Mouse (Mus musculus) myocyte (in vitro differentiated cells): ENCODE data around the gene Acsbg1. TPM values are rescaled to one million over a fixed set of nuclear protein-coding genes. Genes with fewer than 3 reads are reported as not detected.

Experiments used
- H3K27me3 ChIP-seq: one replicate; pipeline ENCODE4 v1.6.1; 2011; ENCODE audit not compliant: control insufficient read depth, insufficient read depth, insufficient read length
- H3K36me3 ChIP-seq: one replicate; pipeline ENCODE4 v1.6.1; 2011; ENCODE audit not compliant: control insufficient read depth, insufficient read depth
- H3K4me2 ChIP-seq: one replicate; pipeline ENCODE4 v1.6.1; 2011; ENCODE audit warnings: low read depth, control low read depth
- H3K4me3 ChIP-seq: one replicate; pipeline ENCODE4 v1.5.1; 2011; ENCODE audit warnings: mild to moderate bottlenecking, control low read depth, moderate library complexity
- H3K79me2 ChIP-seq: one replicate; pipeline ENCODE4 v1.6.1; 2011; ENCODE audit not compliant: control insufficient read depth, insufficient read depth
- H3ac ChIP-seq: one replicate; pipeline ENCODE4 v1.6.1; 2011; ENCODE audit not compliant: control insufficient read depth, insufficient read length
- CEBPB ChIP-seq: IDR thresholded peaks from 2 replicates; pipeline ENCODE4 v1.6.1; 2011; ENCODE audit warnings: mild to moderate bottlenecking, moderate library complexity; ENCODE audit not compliant: poor library complexity, insufficient read depth, severe bottlenecking
- E2F4 ChIP-seq: IDR thresholded peaks from one replicate; pipeline ENCODE4 v1.6.1; 2011; ENCODE audit warnings: mild to moderate bottlenecking, control low read depth, moderate library complexity; ENCODE audit not compliant: insufficient read depth
- MAX ChIP-seq: IDR thresholded peaks from one replicate; pipeline ENCODE4 v1.6.1; 2011; ENCODE audit warnings: low read depth, mild to moderate bottlenecking, control low read depth
- MYOD1 ChIP-seq, 3 experiments: IDR thresholded peaks; one replicate each; pipeline ENCODE4 v1.6.1; 2011; ENCODE audit warnings: control low read depth in 2 of 3, low read depth in 2 of 3, mild to moderate bottlenecking in 2 of 3, moderate library complexity in 1 of 3; ENCODE audit not compliant: insufficient read length in 2 of 3, control insufficient read depth in 1 of 3
- MYOG ChIP-seq, 3 experiments: IDR thresholded peaks; one replicate each; pipeline ENCODE4 v1.6.1; 2011; ENCODE audit warnings: control low read depth in 2 of 3, low read depth in 2 of 3, mild to moderate bottlenecking in 2 of 3; ENCODE audit not compliant: insufficient read length in 2 of 3, control insufficient read depth in 1 of 3, insufficient read depth in 1 of 3
- POLR2A ChIP-seq: IDR thresholded peaks from one replicate; pipeline ENCODE4 v1.6.1; 2011; ENCODE audit warnings: low read depth, mild to moderate bottlenecking, control low read depth, moderate library complexity; ENCODE audit not compliant: insufficient read length
- POLR2AphosphoS2 ChIP-seq: IDR thresholded peaks from one replicate; pipeline ENCODE4 v1.6.1; 2011; ENCODE audit warnings: low read depth, control low read depth; ENCODE audit not compliant: insufficient read length
- REST ChIP-seq: IDR thresholded peaks from one replicate; pipeline ENCODE4 v1.6.1; 2011; ENCODE audit warnings: mild to moderate bottlenecking, control low read depth, moderate library complexity; ENCODE audit not compliant: insufficient read depth, insufficient read length
- SRF ChIP-seq: IDR thresholded peaks from one replicate; pipeline ENCODE4 v1.6.1; 2011; ENCODE audit warnings: low read depth; ENCODE audit not compliant: control insufficient read depth, insufficient read length
- TCF12 ChIP-seq: IDR thresholded peaks from one replicate; pipeline ENCODE4 v1.6.1; 2011; ENCODE audit warnings: mild to moderate bottlenecking, control low read depth; ENCODE audit not compliant: poor library complexity, insufficient read depth, severe bottlenecking
- TCF3 ChIP-seq: IDR thresholded peaks from one replicate; pipeline ENCODE4 v1.6.1; 2011; ENCODE audit warnings: low read depth, control low read depth; ENCODE audit not compliant: insufficient read length
- USF1 ChIP-seq: IDR thresholded peaks from one replicate; pipeline ENCODE4 v1.6.1; 2011; ENCODE audit warnings: low read depth, mild to moderate bottlenecking, control low read depth, moderate library complexity
- polyA plus RNA-seq: library from polyadenylated mRNA; unstranded; fragments of >200 nt; fragmentation: generic; extraction: Trizol; gene quantifications from one replicate; pipeline ENCODE4 v1.2.1, GENCODE M21; 2012; ENCODE audit warnings: missing spikeins

The Acsbg1 gene
- polyA plus RNA-seq, 1 experiment: 48.0 TPM

- no peak overlapping the region for H3ac ChIP-seq
- no peak overlapping the region for H3K4me3 ChIP-seq
- H3K27me3 ChIP-seq: no peaks in the 10 kb centered on the region
- no peaks in the 10 kb centered on the region for H3K36me3 ChIP-seq
- no peak overlapping the region for H3K4me2 ChIP-seq
- TF ChIP-seq MYOG (IDR thresholded peaks at IDR 0.05; ENCODE audit: control insufficient read depth in 1 of 3, insufficient read depth in 1 of 3, insufficient read length in 2 of 3, low read depth in 2 of 3) (no peak), TCF3 (no peak), POLR2A (no peak), SRF (no peak), MYOD1 (IDR thresholded peaks at IDR 0.05; ENCODE audit: control insufficient read depth in 1 of 3, insufficient read length in 2 of 3, low read depth in 2 of 3) (no peak), POLR2AphosphoS2 (no peak), E2F4 (no peak), REST (no peak), USF1 (no peak), TCF12 (no peak), CEBPB (no peak), MAX (no peak)
- H3K79me2 ChIP-seq: no peaks in the 10 kb centered on the region
Observed at GRCm38 (mm10) chr9:54673887-54674286, 12.2 kb upstream of the Acsbg1 start.

GRCm38 (mm10) chr9:54671962-54672361 lies 10.3 kb upstream of the Acsbg1 start:
- H3K27me3 ChIP-seq: no peaks in the 10 kb centered on the region
- TF ChIP-seq MYOG (IDR thresholded peaks at IDR 0.05; ENCODE audit: control insufficient read depth in 1 of 3, insufficient read depth in 1 of 3, insufficient read length in 2 of 3, low read depth in 2 of 3) (no peak), SRF (no peak), POLR2A (no peak), TCF3 (no peak), CEBPB (no peak), TCF12 (no peak), MYOD1 (IDR thresholded peaks at IDR 0.05; ENCODE audit: control insufficient read depth in 1 of 3, insufficient read length in 2 of 3, low read depth in 2 of 3) (no peak), MAX (no peak), USF1 (no peak), POLR2AphosphoS2 (no peak), E2F4 (no peak)
- H3K4me2 ChIP-seq: no peak overlapping the region
- H3ac ChIP-seq: no peak overlapping the region
- no peaks in the 10 kb centered on the region for H3K36me3 ChIP-seq
- no peaks in the 10 kb centered on the region for H3K79me2 ChIP-seq
- no peak overlapping the region for H3K4me3 ChIP-seq

DNA sequence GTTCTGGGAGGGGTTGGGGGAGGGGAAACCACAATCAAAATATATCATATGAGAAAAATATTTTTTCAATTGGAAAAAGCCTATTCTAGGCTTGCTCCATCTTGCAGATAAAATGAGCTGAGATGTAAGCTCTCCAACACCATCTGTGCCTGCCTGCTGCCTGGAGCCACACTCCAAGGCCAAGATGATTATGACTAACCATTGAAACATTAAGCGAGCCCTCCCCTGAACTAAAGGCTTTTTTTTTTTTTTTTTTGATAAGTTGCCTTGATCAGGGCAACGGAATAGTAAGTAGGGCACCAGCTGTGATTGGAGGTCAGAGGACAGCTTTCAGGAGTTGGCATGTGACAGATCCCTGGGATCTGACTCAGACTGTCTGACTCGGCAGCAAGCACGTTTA lies 6.8 kb upstream of the Acsbg1 start:
- H3K79me2 ChIP-seq: no peaks in the 10 kb centered on the region
- H3ac ChIP-seq: no peak overlapping the region
- H3K4me3 ChIP-seq: no peak overlapping the region
- H3K36me3 ChIP-seq: no peaks in the 10 kb centered on the region
- TF ChIP-seq TCF3: no peak
- TF ChIP-seq POLR2A: no peak
- TF ChIP-seq MYOD1 (IDR thresholded peaks at IDR 0.05; ENCODE audit: control insufficient read depth in 1 of 3, insufficient read length in 2 of 3, low read depth in 2 of 3): no peak
- TF ChIP-seq REST: no peak
- no peak for TF ChIP-seq MAX
- no peak for TF ChIP-seq CEBPB
- TF ChIP-seq POLR2AphosphoS2: no peak
- TF ChIP-seq MYOG (IDR thresholded peaks at IDR 0.05; ENCODE audit: control insufficient read depth in 1 of 3, insufficient read depth in 1 of 3, insufficient read length in 2 of 3, low read depth in 2 of 3): no peak
- no peak for TF ChIP-seq SRF
- TF ChIP-seq USF1: no peak
- TF ChIP-seq E2F4: no peak
- TF ChIP-seq TCF12: no peak
- H3K4me2 ChIP-seq: no peak overlapping the region
- no peaks in the 10 kb centered on the region for H3K27me3 ChIP-seq

GRCm38 (mm10) chr9:54666116-54666515 lies 4.4 kb upstream of the Acsbg1 start:
- no peak for TF ChIP-seq POLR2A
- TF ChIP-seq MYOD1 (IDR thresholded peaks at IDR 0.05; ENCODE audit: control insufficient read depth in 1 of 3, insufficient read length in 2 of 3, low read depth in 2 of 3): no peak
- no peak for TF ChIP-seq USF1
- TF ChIP-seq TCF3: no peak
- TF ChIP-seq CEBPB: no peak
- no peak for TF ChIP-seq E2F4
- TF ChIP-seq SRF: no peak
- no peak for TF ChIP-seq POLR2AphosphoS2
- TF ChIP-seq MYOG (IDR thresholded peaks at IDR 0.05; ENCODE audit: control insufficient read depth in 1 of 3, insufficient read depth in 1 of 3, insufficient read length in 2 of 3, low read depth in 2 of 3): no peak
- no peak for TF ChIP-seq REST
- no peak for TF ChIP-seq MAX
- no peak for TF ChIP-seq TCF12
- Histone ChIP-seq H3K4me3 (no peak overlapping the region), H3K79me2 (no peaks in the 10 kb centered on the region), H3K36me3 (no peaks in the 10 kb centered on the region), H3ac (no peak overlapping the region), H3K27me3 (no peaks in the 10 kb centered on the region), H3K4me2 (no peak overlapping the region)

- no peak overlapping the region for H3K4me2 ChIP-seq
- H3ac ChIP-seq: no peak overlapping the region
- H3K4me3 ChIP-seq: no peak overlapping the region
- no peaks in the 10 kb centered on the region for H3K27me3 ChIP-seq
- TF ChIP-seq SRF: no peak
- TF ChIP-seq POLR2A: no peak
- TF ChIP-seq USF1: no peak
- no peak for TF ChIP-seq REST
- TF ChIP-seq MAX: no peak
- TF ChIP-seq TCF12: no peak
- TF ChIP-seq POLR2AphosphoS2: no peak
- H3K79me2 ChIP-seq: no peaks in the 10 kb centered on the region
- no peaks in the 10 kb centered on the region for H3K36me3 ChIP-seq
Observed at GRCm38 (mm10) chr9:54664358-54664757, 2.7 kb upstream of the Acsbg1 start.
